Mouse (Mus musculus): ENCODE results near the gene Epha1. TPM values are rescaled to one million over a fixed set of nuclear protein-coding genes. Genes with fewer than 3 reads are reported as not detected.

Gene Epha1
- total RNA-seq, 2 experiments from 2014 or later = 0.10 TPM; not detected in 1

- no peak for TF ChIP-seq CTCF (IDR thresholded peaks at IDR 0.05)
- Histone ChIP-seq H3K27ac (peak within 1 kb of the TSS; percentile 56), H3K4me3 (peak within 1 kb of the TSS; percentile 77)
- DNase-seq = peak; percentile 69
- intact Hi-C loops (cut with DNase I) = no loop called here
Measured at GRCm38 (mm10) chr6:42324482-42325267, 48.4 kb downstream of the Epha1 start, which contains the start of gene Fam131b. Gene Fam131b (minus strand): TSS chr6:42324643.

GRCm38 (mm10) chr6:42324067-42324481 lies 49.0 kb downstream of the Epha1 start:
- no peak for DNase-seq
- H3K27ac ChIP-seq = 0 out of 2 replicates have a peak overlapping the region, but pooled peaks have one; percentile 56
- TF ChIP-seq CTCF (IDR thresholded peaks at IDR 0.05) = no peak
- H3K4me3 ChIP-seq = peak overlapping the region; percentile 77
- intact Hi-C loops (cut with DNase I) = no loop called here

GRCm38 (mm10) chr6:42323371-42324066 lies 49.5 kb downstream of the Epha1 start:
- no peak for TF ChIP-seq CTCF (IDR thresholded peaks at IDR 0.05)
- Histone ChIP-seq H3K27ac (0 out of 2 replicates have a peak overlapping the region, but pooled peaks have one; percentile 56), H3K4me3 (peak overlapping the region; percentile 77)
- intact Hi-C loops (cut with DNase I) = no loop called here
- DNase-seq = peak; percentile 12

- Histone ChIP-seq H3K4me3 (no peak overlapping the region), H3K27ac (no peak overlapping the region)
- DNase-seq = peak; percentile 36
- no peak for TF ChIP-seq CTCF (IDR thresholded peaks at IDR 0.05)
- intact Hi-C loops (cut with DNase I) = no loop called here
Measured at GRCm38 (mm10) chr6:42318293-42318692, 54.8 kb downstream of the Epha1 start.

- Histone ChIP-seq H3K4me3 (no peak overlapping the region), H3K27ac (no peak overlapping the region)
- intact Hi-C loops (cut with DNase I) = no loop called here
- TF ChIP-seq CTCF (IDR thresholded peaks at IDR 0.05) = no peak
- no peak for DNase-seq
Measured at GRCm38 (mm10) chr6:42310427-42311053, 62.5 kb downstream of the Epha1 start.

GRCm38 (mm10) chr6:42309816-42310378 lies 63.2 kb downstream of the Epha1 start:
- DNase-seq = peak; percentile 25
- H3K4me3 ChIP-seq = no peak overlapping the region
- no peak overlapping the region for H3K27ac ChIP-seq
- TF ChIP-seq CTCF (IDR thresholded peaks at IDR 0.05) = 0 out of 2 replicates have a peak, but pooled peaks have one; percentile 13
- intact Hi-C loops (cut with DNase I) = no loop called here

Other genes starting within 250 kb of the Epha1 start
- not detected for gene Tas2r139, start 232.3 kb downstream of the Epha1 start, total RNA-seq (2021)
- gene Tas2r144, start 157.9 kb downstream of the Epha1 start, total RNA-seq (2021) = not detected
- 10 to 100 TPM; 36.9 to 64.3 TPM for gene Gstk1, start 127.3 kb downstream of the Epha1 start, total RNA-seq (2021)
- gene Tmem139, start 111.3 kb downstream of the Epha1 start, total RNA-seq (2021) = under 1 TPM in 1 of 2 experiments, not detected in 1; 0.33 TPM
- 1 to 10 TPM; 5.0 to 6.1 TPM for gene Casp2, start 108.3 kb downstream of the Epha1 start, total RNA-seq (2021)
- gene Clcn1, start 86.6 kb downstream of the Epha1 start, total RNA-seq (2021) = 100 to 1,000 TPM; 126 to 170 TPM
- gene Fam131b, start 48.6 kb downstream of the Epha1 start, total RNA-seq (2021) = under 1 TPM; 0.33 to 0.45 TPM
- gene Zyx, start 23.6 kb downstream of the Epha1 start, total RNA-seq (2021) = 10 to 100 TPM; 19.7 to 24.7 TPM
- not detected for gene Tas2r143, start 27.0 kb upstream of the Epha1 start, total RNA-seq (2021)
- gene Tas2r135, start 32.2 kb upstream of the Epha1 start, total RNA-seq (2021) = not detected
- under 1 TPM in 1 of 2 experiments, not detected in 1; 0.28 TPM for gene Tas2r126, start 61.3 kb upstream of the Epha1 start, total RNA-seq (2021)
- gene Olfr458, start 91.9 kb upstream of the Epha1 start, total RNA-seq (2021) = not detected
- gene Olfr457, start 103.1 kb upstream of the Epha1 start, total RNA-seq (2021) = not detected
- gene Olfr456, start 113.9 kb upstream of the Epha1 start, total RNA-seq (2021) = not detected
- not detected for gene Olfr455, start 174.3 kb upstream of the Epha1 start, total RNA-seq (2021)
- gene Tcaf3, start 224.4 kb upstream of the Epha1 start, total RNA-seq (2021) = not detected